Mouse (Mus musculus) T-cell, adult 2 months (primary cell): Measurements from ENCODE around the gene Pcyt2.

ENCODE experiments used
- DNase-seq: peaks from one replicate; pipeline ENCODE4 v3.0.0; 2022; ENCODE audit warnings: low spot score

Gene Pcyt2

GRCm38 (mm10) chr11:120560952-120561728 lies 56.6 kb downstream of the Pcyt2 start:
- no peak for DNase-seq
